Mouse (Mus musculus) kidney, postnatal 0 days (tissue): ENCODE data around the gene Ppp3cb. TPM values are rescaled to one million over a fixed set of nuclear protein-coding genes. Genes with fewer than 3 reads are reported as not detected.

Experiments
- ATAC-seq: fragments of 200-750 bp; cut with Nextera tagmentation; replicated peaks from 2 replicates; pipeline ENCODE4 v1.8.0; 2017; ENCODE audit warnings: low read depth, moderate number of reproducible peaks, moderate TSS enrichment, moderate library complexity; ENCODE audit not compliant: low FRiP score
- DNase-seq: peaks from one replicate; pipeline ENCODE4 v3.0.0-alpha.2; 2016; ENCODE audit warnings: low spot score
- H3K27ac ChIP-seq: fragments of 300-500 bp; sonication (generic); 2 replicates; pipeline ENCODE4 v1.5.1; 2014; ENCODE audit warnings: mild to moderate bottlenecking
- H3K27me3 ChIP-seq: fragments of 300-500 bp; sonication (generic); 2 replicates; pipeline ENCODE4 v1.6.1; 2014; ENCODE audit warnings: low read length, mixed read lengths; ENCODE audit not compliant: insufficient read depth
- H3K36me3 ChIP-seq: fragments of 300-500 bp; sonication (generic); 2 replicates; pipeline ENCODE4 v1.6.1; 2014; ENCODE audit warnings: low read length, mixed read lengths; ENCODE audit not compliant: insufficient read depth
- H3K4me1 ChIP-seq: fragments of 300-500 bp; sonication (generic); replicated peaks from 2 replicates; pipeline ENCODE4 v1.6.1; 2014; ENCODE audit warnings: antibody characterized with exemption, low read length, mixed read lengths; ENCODE audit not compliant: insufficient read depth
- H3K4me2 ChIP-seq: fragments of 300-500 bp; sonication (generic); 2 replicates; pipeline ENCODE4 v1.6.1; 2014; ENCODE audit warnings: mild to moderate bottlenecking, low read length, moderate library complexity, mixed read lengths
- H3K4me3 ChIP-seq: fragments of 300-500 bp; sonication (generic); replicated peaks from 2 replicates; pipeline ENCODE4 v1.5.1; 2014; ENCODE audit warnings: low read depth, low read length
- H3K9ac ChIP-seq: fragments of 300-500 bp; sonication (generic); 2 replicates; pipeline ENCODE4 v1.6.1; 2014; ENCODE audit warnings: low read depth, low read length
- H3K9me3 ChIP-seq: fragments of 300-500 bp; sonication (generic); replicated peaks from 2 replicates; pipeline ENCODE4 v1.6.1; 2016; ENCODE audit warnings: low read length, inconsistent platforms, mixed read lengths
- CTCF ChIP-seq: IDR thresholded peaks from 2 replicates; pipeline ENCODE4 v1.5.1; 2016; ENCODE audit warnings: antibody characterized with exemption, low read depth, mild to moderate bottlenecking, moderate library complexity
- WGBS: fragments of 180-500 bp; shearing (Covaris S2); extraction: QIAGEN DNeasy Blood & Tissue Kit; methylation state at CpG from one replicate; pipeline ENCODE4 v1.1.7; 2014; 5-methylcytosine and 5-hydroxymethylcytosine counted together
- polyA plus RNA-seq: library from polyadenylated mRNA; unstranded; fragments of >200 nt; fragmentation: Nextera tagmentation; extraction: Ambion mirVana; gene quantifications from 2 replicates; pipeline ENCODE4 v1.2.1, GENCODE M21; 2015

Gene Ppp3cb
- polyA plus RNA-seq, 1 experiment from 2014 or later, result 36.4 TPM

- WGBS, result 77% methylated on average over 9 of the region's 9 CpGs
- Histone ChIP-seq H3K4me3 (no peak overlapping the region), H3K27ac (no peak overlapping the region), H3K4me2 (no peak overlapping the region), H3K27me3 (no peaks in the 10 kb centered on the region), H3K9me3 (no peaks in the 10 kb centered on the region), H3K9ac (no peak overlapping the region), H3K4me1 (no peaks in the 10 kb centered on the region), H3K36me3 (peaks cover 49% of the 10 kb centered on the region)
- TF ChIP-seq CTCF, result no peak
- DNase-seq (no peak), ATAC-seq (no peak)
Measured at GRCm38 (mm10) chr14:20565256-20566021, 19.1 kb upstream of the Ppp3cb start.

GRCm38 (mm10) chr14:20564692-20565091 lies 18.3 kb upstream of the Ppp3cb start:
- no peak for DNase-seq
- H3K36me3 ChIP-seq, result peaks cover 45% of the 10 kb centered on the region

GRCm38 (mm10) chr14:20561897-20562296 lies 15.5 kb upstream of the Ppp3cb start:
- H3K4me1 ChIP-seq, result no peaks in the 10 kb centered on the region
- H3K4me3 ChIP-seq, result no peak overlapping the region
- H3K27me3 ChIP-seq, result no peaks in the 10 kb centered on the region
- ATAC-seq (no peak), DNase-seq (no peak)
- 88% methylated on average over 5 of the region's 5 CpGs for WGBS
- no peak for TF ChIP-seq CTCF
- H3K9ac ChIP-seq, result no peak overlapping the region
- no peak overlapping the region for H3K27ac ChIP-seq
- no peak overlapping the region for H3K4me2 ChIP-seq
- H3K9me3 ChIP-seq, result no peaks in the 10 kb centered on the region
- H3K36me3 ChIP-seq, result peaks cover 36% of the 10 kb centered on the region

More at GRCm38 (mm10) chr14:20564692-20565091, 18.3 kb upstream of the Ppp3cb start:
- H3K9me3 ChIP-seq, result no peaks in the 10 kb centered on the region
- H3K4me1 ChIP-seq, result no peaks in the 10 kb centered on the region
- H3K4me3 ChIP-seq, result no peak overlapping the region
- 78% methylated on average over 12 of the region's 12 CpGs for WGBS
- no peak overlapping the region for H3K9ac ChIP-seq
- H3K27ac ChIP-seq, result no peak overlapping the region
- TF ChIP-seq CTCF, result peak; percentile 28; the same call in 1 of the 2 replicates
- H3K27me3 ChIP-seq, result no peaks in the 10 kb centered on the region
- H3K4me2 ChIP-seq, result no peak overlapping the region
- no peak for ATAC-seq

- no peaks in the 10 kb centered on the region for H3K9me3 ChIP-seq
- ATAC-seq, result no peak
- TF ChIP-seq CTCF, result no peak
- no peaks in the 10 kb centered on the region for H3K4me1 ChIP-seq
- no peak for DNase-seq
- no peak overlapping the region for H3K4me2 ChIP-seq
- H3K9ac ChIP-seq, result no peak overlapping the region
- H3K4me3 ChIP-seq, result no peak overlapping the region
- no peaks in the 10 kb centered on the region for H3K27me3 ChIP-seq
- WGBS, result 89% methylated on average over 2 of the region's 2 CpGs
- H3K36me3 ChIP-seq, result peaks cover 13% of the 10 kb centered on the region
- H3K27ac ChIP-seq, result no peak overlapping the region
Measured at GRCm38 (mm10) chr14:20550136-20550535, 3.8 kb upstream of the Ppp3cb start.

GRCm38 (mm10) chr14:20545529-20546331 lies 643 bp downstream of the Ppp3cb start:
- Histone ChIP-seq H3K4me2 (peak overlapping the region; percentile 57), H3K9ac (peak overlapping the region; percentile 97), H3K27ac (peak overlapping the region; percentile 99), H3K4me1 (peaks cover 4% of the 10 kb centered on the region; the same call in 1 of the 2 replicates), H3K36me3 (peaks cover 7% of the 10 kb centered on the region; the same call in 1 of the 2 replicates), H3K27me3 (no peaks in the 10 kb centered on the region), H3K4me3 (peak overlapping the region; percentile 89), H3K9me3 (no peaks in the 10 kb centered on the region)
- ATAC-seq, result peak; percentile 99
- peak; percentile 92 for DNase-seq
- no peak for TF ChIP-seq CTCF
- under 1% methylated on average over 60 of the region's 67 CpGs for WGBS
